Mouse (Mus musculus) gastrocnemius, postnatal 25 days (tissue): ENCODE data around the gene Gm3685. TPM values are rescaled to one million over a fixed set of nuclear protein-coding genes. Genes with fewer than 3 reads are reported as not detected.
"Not testable (repeated sequence)": the region's sequence is repeated elsewhere in the genome, so short reads cannot be mapped to it uniquely, and the experiment has no call there.

ENCODE experiments used
- DNase-seq: peaks from one replicate; pipeline ENCODE4 v3.0.0; 2022
- long read RNA-seq, 2 experiments: library from polyadenylated mRNA; stranded (forward); transcript quantifications; one replicate each; pipeline ENCODE4 v2.0.0; 2021
- total RNA-seq, 2 experiments: library from RNA; stranded (reverse); gene quantifications; 1 replicate in 1 of 2; 2 replicates in 1 of 2; pipeline ENCODE4 v1.2.3; 2021

Gm3685 gene
- total RNA-seq: not detected
- long read RNA-seq, experiment 1: 0 reads
- long read RNA-seq, experiment 2: 0 reads

GRCm38 (mm10) chr14:7044870-7045269 lies at the start of gene Gm3685:
Gene Gm3685 (minus strand): TSS chr14:7044970.
- not testable (repeated sequence) for DNase-seq

GRCm38 (mm10) chr14:7026781-7027749 lies 17.7 kb downstream of the Gm3685 start, which contains the start of gene Gm10406:
Gene Gm10406 (minus strand): TSS chr14:7027449.
- DNase-seq: peak; percentile 40

- DNase-seq: not testable (repeated sequence)
Measured at GRCm38 (mm10) chr14:7026274-7026673, 18.5 kb downstream of the Gm3685 start.

Other genes starting within 250 kb of the Gm3685 start
- not detected for gene Gm3642, start 204.7 kb downstream of the Gm3685 start, total RNA-seq
- gene Gm3667, start 155.0 kb downstream of the Gm3685 start, total RNA-seq: under 1 TPM; 0.20 to 0.43 TPM
- gene Gm6356, start 71.2 kb downstream of the Gm3685 start, total RNA-seq: not detected
- gene Gm10406, start 17.5 kb downstream of the Gm3685 start, total RNA-seq: not detected
- under 1 TPM; 0.18 to 0.24 TPM for gene Gm3696, start 55.7 kb upstream of the Gm3685 start, total RNA-seq
- not detected for gene Gm6676, start 80.4 kb upstream of the Gm3685 start, total RNA-seq
- under 1 TPM in 1 of 2 experiments, not detected in 1; 0.24 TPM for gene Gm3512, start 129.6 kb upstream of the Gm3685 start, total RNA-seq
- gene Gm16434, start 149.6 kb upstream of the Gm3685 start, total RNA-seq: not detected
- gene Gm3727, start 219.7 kb upstream of the Gm3685 start, total RNA-seq: not detected